Mouse (Mus musculus): Measurements from ENCODE around the gene Rbpj.

DNA sequence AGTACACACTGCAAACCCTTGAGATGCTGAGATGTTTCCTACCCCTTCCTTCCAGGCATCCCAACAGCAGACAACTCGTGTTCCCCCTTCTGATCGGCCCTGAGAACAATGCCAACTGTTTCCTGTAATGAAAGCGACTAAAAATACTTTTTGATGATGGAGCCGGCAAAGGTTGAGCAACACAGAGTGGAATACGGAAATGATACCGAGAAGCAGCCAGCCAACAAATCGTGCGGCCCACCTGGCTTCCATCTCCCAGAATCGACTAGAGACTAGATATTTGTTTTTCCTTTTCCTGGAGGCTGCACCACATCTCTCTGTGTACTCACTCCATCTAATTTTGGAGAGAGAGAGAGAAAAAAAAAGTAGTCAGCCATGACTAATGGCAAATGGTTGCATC, 11.2 kb upstream of the Rbpj start:
- TF ChIP-seq CTCF (IDR thresholded peaks at IDR 0.05; ENCODE audit: low read depth): no peak
- no peak for TF ChIP-seq EP300 (IDR thresholded peaks at IDR 0.05; ENCODE audit: low read depth)
